Mouse (Mus musculus) left cerebral cortex, adult 2 months (tissue): ENCODE measurements around the gene Cpd. TPM values are rescaled to one million over a fixed set of nuclear protein-coding genes. Genes with fewer than 3 reads are reported as not detected.

ENCODE experiments used
- DNase-seq, 2 experiments: peaks; one replicate each; pipeline ENCODE4 v3.0.0; 2021 to 2022; ENCODE audit warnings: low spot score in 2 of 2, mixed read lengths in 1 of 2; ENCODE audit errors: extremely low spot score in 1 of 2
- H3K27ac ChIP-seq: fragments of 200-600 bp; 2 replicates; pipeline ENCODE4 v1.8.1; 2022
- H3K4me3 ChIP-seq: fragments of 200-600 bp; 2 replicates; pipeline ENCODE4 v1.8.1; 2022
- CTCF ChIP-seq: fragments of 200-600 bp; IDR thresholded peaks from 2 replicates; pipeline ENCODE4 v1.8.1; 2022; ENCODE audit warnings: antibody characterized with exemption, mild to moderate bottlenecking, moderate library complexity
- intact Hi-C: fragments of 180-260 bp; cut with DNase I; formaldehyde crosslinking; loops from one replicate; pipeline ENCODE4 v1.15.1; 2025
- total RNA-seq, 2 experiments: library from RNA; stranded (reverse); gene quantifications; 2 replicates each; pipeline ENCODE4 v1.2.3; 2021

Gene Cpd
- total RNA-seq, 2 experiments from 2014 or later: 53.0 to 56.8 TPM

DNA sequence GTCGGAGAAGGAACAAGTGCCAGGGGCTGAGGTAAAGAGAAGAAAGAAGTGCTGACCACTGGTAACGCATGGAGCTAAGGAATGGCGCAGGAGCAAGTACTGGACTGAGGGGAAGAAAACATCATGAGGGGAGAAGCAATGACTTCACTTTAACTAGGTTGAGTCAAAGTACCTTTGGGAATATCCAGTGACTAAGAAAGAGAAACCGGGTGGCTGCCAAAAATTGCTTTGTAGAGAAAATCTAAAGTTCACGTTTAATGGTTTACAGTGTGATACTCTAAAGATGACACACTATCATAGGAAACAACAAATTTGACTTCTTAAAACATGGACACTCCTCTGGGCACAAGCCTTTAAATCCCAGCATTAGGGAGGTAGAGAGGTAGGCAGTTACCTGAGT is 27.0 kb upstream of the Cpd start:
- no peak for DNase-seq
- H3K4me3 ChIP-seq: no peak overlapping the region
- intact Hi-C loops: no loop called here
- TF ChIP-seq CTCF: no peak
- H3K27ac ChIP-seq: no peak overlapping the region

DNA sequence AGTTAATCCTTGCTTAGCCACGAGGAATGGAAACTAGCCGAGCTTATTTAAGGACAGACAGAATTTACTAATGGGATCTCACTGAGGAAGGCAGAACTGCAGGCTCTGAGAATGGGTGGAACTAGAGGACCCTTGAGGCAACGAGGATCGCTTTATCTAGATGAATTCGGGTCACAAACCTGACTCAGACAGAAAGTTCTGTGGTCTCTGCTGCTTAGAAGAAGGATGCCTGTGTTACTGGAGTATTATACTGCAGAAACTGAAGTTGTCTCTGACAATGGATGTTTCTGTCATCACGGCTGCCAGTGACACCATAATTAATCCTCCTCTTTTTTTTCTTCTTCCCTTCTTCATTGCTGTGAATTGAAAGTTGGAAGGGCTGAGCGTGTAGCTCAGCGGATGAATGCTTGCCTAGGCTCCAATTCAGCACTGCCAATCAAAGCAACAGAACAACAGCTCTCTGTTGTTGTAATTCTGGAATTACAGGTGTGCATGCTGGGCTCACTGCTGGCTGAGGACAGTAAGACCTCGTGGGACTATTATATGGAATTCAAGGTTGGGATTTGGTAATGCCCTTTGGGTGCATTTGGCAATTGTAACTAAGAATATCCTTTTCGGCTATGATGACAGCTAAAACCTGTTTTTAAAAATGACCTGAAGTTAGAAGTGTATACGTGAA is 25.9 kb upstream of the Cpd start:
- TF ChIP-seq CTCF: no peak
- no peak for DNase-seq
- Histone ChIP-seq H3K4me3 (no peak overlapping the region), H3K27ac (no peak overlapping the region)
- intact Hi-C loops: no loop called here

DNA sequence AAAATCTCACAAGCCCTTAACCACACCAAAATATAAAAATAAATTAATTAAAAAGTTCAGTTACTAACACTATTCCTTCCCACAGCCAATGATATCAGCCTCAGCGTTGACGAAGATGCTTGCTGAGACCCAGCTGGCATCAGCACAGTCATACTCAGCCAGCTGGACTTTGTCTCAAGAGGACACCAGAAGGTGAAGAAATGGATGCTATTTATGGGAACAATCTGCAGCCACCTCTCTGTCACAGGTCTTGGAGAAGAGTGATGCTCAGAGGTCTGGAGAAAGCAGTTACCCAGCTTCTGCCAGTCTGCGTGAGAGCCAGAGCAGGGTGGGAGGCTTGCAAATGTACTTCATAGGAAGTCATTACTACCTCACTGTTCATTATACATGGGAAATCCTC is 14.4 kb upstream of the Cpd start:
- no peak overlapping the region for H3K4me3 ChIP-seq
- no peak for DNase-seq
- intact Hi-C loops: no loop called here
- TF ChIP-seq CTCF: no peak
- H3K27ac ChIP-seq: no peak overlapping the region

DNA sequence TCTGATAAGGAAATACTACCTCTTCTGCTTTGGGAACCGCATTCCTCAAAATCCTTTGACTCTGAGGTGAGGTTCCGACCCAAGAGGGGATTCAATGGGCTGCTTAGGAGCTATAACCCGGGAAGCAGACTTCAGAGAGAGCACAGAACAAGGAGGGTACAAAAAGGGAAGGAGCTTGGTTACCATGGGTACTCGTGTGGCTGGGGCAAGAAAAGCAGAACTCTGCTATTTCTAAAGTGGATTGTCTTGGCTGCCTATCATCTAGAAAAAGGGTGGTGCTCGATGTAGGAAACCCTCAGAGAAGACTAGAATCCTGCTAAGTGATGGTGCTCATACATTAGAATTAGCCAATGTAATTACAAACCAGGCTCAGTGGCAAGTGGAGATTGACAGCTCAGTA is 12.4 kb upstream of the Cpd start:
- no peak for DNase-seq
- Histone ChIP-seq H3K4me3 (no peak overlapping the region), H3K27ac (no peak overlapping the region)
- intact Hi-C loops: no loop called here
- no peak for TF ChIP-seq CTCF

DNA sequence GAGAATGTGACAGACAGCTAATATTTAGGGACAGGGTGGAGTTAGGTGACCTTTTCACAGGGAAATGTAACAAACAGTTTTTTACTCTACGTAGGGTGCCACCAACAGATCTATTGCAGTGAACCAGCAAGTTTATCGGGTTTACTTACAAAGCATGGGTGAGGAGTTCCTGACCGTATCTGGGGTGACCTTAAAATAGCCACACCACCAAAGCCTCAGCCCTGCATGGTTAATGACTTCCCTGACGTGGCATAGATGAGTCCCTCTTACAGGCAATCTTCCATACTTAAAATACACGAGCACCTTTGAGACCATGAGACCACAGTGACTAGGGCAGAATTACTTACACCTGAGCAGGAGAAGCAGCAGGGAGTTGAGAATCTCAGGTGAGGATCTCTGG is 12.0 kb upstream of the Cpd start:
- intact Hi-C loops: no loop called here
- no peak for DNase-seq
- no peak for TF ChIP-seq CTCF

GRCm38 (mm10) chr11:76857111-76857510 is 10.3 kb upstream of the Cpd start:
- no peak overlapping the region for H3K27ac ChIP-seq
- no peak for TF ChIP-seq CTCF
- DNase-seq: no peak
- H3K4me3 ChIP-seq: no peak overlapping the region
- intact Hi-C loops: no loop called here

More for the DNA sequence above, 12.0 kb upstream of the Cpd start:
- Histone ChIP-seq H3K4me3 (no peak overlapping the region), H3K27ac (no peak overlapping the region)

GRCm38 (mm10) chr11:76856601-76857000 is 9.8 kb upstream of the Cpd start:
- TF ChIP-seq CTCF: no peak
- Histone ChIP-seq H3K4me3 (no peak overlapping the region), H3K27ac (no peak overlapping the region)
- intact Hi-C loops: no loop called here
- DNase-seq: no peak

DNA sequence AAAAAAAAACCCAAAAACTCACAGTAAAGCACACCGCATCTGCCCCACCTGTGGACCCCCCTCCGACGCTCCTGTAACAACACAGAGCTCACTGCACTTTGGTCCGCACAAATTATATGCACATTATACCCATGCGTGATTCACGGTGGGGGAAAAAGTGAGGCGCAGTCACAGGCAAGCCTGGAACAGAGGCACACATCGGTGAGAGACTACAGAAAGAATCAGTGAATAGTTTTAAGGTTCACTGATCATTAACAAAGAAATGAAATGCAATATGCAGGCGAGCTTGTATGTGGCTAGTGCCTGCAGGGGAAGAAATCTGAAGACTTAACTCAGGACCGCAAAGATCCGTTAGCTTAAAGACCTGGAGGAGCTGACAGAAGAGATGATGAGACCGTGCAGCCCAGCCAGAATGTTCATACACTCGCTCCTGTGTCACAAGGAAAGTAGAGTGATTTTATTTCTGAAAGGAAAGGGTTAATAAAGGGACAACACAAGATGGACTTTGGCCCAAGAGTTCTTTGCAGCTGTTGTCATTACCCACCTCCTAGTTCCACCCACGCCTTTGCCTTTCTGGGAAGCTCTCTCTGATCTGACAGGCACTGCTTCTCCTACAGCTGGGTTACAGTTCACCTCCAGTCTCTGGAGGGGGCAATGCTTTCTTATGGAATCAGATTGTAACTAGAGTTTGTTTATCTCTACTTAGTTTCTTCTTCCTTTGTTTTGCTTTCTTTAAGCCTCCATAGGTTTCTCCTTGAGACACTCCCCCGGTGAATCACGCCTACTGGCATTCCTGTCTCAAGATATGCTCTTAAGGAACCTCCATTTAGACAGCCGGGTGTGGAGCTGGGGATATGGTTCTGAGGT is 7.9 kb upstream of the Cpd start:
- intact Hi-C loops: no loop called here
- TF ChIP-seq CTCF: no peak
- DNase-seq: no peak

DNA sequence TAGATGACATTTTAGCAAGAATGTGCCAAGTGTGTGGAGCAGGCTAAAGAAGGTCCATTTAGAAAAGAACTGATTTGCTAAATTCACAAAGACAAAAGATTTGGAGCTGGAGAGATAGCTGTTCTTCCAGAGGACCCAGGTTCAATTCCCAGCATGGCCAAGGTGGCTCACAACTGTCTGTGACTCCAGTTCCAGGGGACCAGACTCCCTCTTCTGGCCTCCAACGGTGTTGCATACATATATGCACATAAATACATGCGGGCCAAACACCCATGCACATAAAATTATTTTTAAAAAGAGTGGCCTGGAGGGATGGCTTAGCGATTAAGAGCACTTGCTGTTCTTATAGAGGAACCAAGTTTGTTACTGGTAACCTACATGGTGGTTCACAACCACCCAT is 4.7 kb upstream of the Cpd start:
- Histone ChIP-seq H3K27ac (no peak overlapping the region), H3K4me3 (no peak overlapping the region)
- intact Hi-C loops: no loop called here
- DNase-seq: no peak
- TF ChIP-seq CTCF: no peak

More for the DNA sequence above, 7.9 kb upstream of the Cpd start:
- Histone ChIP-seq H3K4me3 (no peak overlapping the region), H3K27ac (no peak overlapping the region)

- Histone ChIP-seq H3K27ac (no peak overlapping the region), H3K4me3 (no peak overlapping the region)
- no peak for TF ChIP-seq CTCF
- intact Hi-C loops: no loop called here
- DNase-seq: peak in 1 of 2 experiments; percentile 13
Measured at GRCm38 (mm10) chr11:76849596-76849995, 2.8 kb upstream of the Cpd start.

- no peak for DNase-seq
- no peak overlapping the region for H3K27ac ChIP-seq
- TF ChIP-seq CTCF: no peak
- intact Hi-C loops: no loop called here
- H3K4me3 ChIP-seq: no peak overlapping the region
Measured at GRCm38 (mm10) chr11:76848081-76848480, 1.3 kb upstream of the Cpd start.

DNA sequence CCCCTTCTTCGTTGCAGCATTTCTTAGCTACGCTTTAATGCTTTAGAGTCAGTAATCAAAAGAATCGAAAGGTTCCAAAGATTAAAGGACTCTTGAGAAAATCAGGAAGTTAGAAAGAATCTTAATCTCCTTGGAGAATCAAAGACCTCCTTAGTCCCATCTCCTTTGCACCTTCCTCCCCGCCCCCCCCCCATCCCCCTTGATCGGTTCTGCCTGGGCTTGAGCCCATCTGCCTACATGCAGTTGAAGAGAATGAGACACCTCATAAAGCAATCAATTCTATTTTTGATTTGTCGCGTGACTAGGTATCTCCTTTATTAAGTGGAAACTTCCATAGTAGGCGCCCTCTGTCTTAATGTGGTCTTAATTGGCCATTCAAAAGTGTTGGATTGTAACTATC is 536 bp upstream of the Cpd start:
- peak in 1 of 2 experiments; percentile 0 for DNase-seq
- H3K27ac ChIP-seq: no peak overlapping the region
- no peak for TF ChIP-seq CTCF
- peak overlapping the region; percentile 98 for H3K4me3 ChIP-seq
- intact Hi-C loops: no loop called here
